Mouse (Mus musculus): ENCODE measurements around the gene Egln2. TPM values are rescaled to one million over a fixed set of nuclear protein-coding genes. Genes with fewer than 3 reads are reported as not detected.

The Egln2 gene
- total and polyA plus RNA-seq, 3 experiments = 69.5 to 80.1 TPM; not detected in 1

DNA sequence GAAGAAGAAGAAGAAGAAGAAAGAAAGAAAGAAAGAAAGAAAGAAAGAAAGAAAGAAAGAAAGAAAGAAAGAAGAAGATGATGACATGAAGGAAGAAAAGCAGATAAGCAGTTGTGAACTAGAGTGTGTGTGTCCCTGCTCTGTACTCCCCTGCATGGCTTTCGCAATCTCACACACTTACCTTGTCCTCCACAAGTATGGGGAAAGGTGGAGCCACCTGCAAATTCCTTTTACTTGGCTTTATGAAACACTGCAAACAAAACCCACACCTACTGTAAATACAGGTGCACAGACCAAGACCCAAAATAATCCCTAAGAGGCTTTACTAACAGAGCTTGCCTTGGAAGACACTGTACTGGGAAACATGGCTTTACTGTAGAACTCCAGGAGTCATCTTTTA lies 55.6 kb downstream of the Egln2 start:
- H3K36me3 ChIP-seq (ENCODE audit: control insufficient read depth in 1 of 2, insufficient read depth in 2 of 2, low read length in 2 of 2) = no peaks in the 10 kb centered on the region
- TF ChIP-seq CHD2 (IDR thresholded peaks at IDR 0.05; ENCODE audit: low read length) (no peak), ZKSCAN1 (IDR thresholded peaks at IDR 0.05; ENCODE audit: low read depth, low read length) (no peak), TBP (IDR thresholded peaks at IDR 0.05; ENCODE audit: low read depth, low read length) (no peak), MXI1 (IDR thresholded peaks at IDR 0.05; ENCODE audit: low read depth, low read length) (no peak), USF2 (IDR thresholded peaks at IDR 0.05; ENCODE audit: borderline replicate concordance in 1 of 2, insufficient read depth in 1 of 2, low read depth in 1 of 2, low read length in 2 of 2) (no peak), GATA1 (IDR thresholded peaks at IDR 0.05; ENCODE audit: low read depth, low read length) (no peak), USF1 (IDR thresholded peaks at IDR 0.05; ENCODE audit: low read depth, low read length) (no peak), MYC (IDR thresholded peaks at IDR 0.05; ENCODE audit: low read depth, low read length) (no peak), SMC3 (IDR thresholded peaks at IDR 0.05; ENCODE audit: low read depth, low read length) (no peak), RAD21 (IDR thresholded peaks at IDR 0.05; ENCODE audit: low read depth, low read length) (no peak)
- no peak overlapping the region for H3K27ac ChIP-seq (ENCODE audit: control insufficient read depth, low read depth, low read length)
- no peaks in the 10 kb centered on the region for H3K79me2 ChIP-seq (ENCODE audit: control insufficient read depth, insufficient read depth, low read length, poor library complexity)
- no peak overlapping the region for H3K4me3 ChIP-seq (ENCODE audit: control insufficient read depth in 1 of 2, insufficient read depth in 1 of 2, low read depth in 2 of 2, low read length in 2 of 2)
- H3K27me3 ChIP-seq (ENCODE audit: control insufficient read depth in 1 of 2, insufficient read depth in 2 of 2, low read length in 2 of 2) = no peaks in the 10 kb centered on the region; a peak in 1 of 4 replicates
- DNase-seq (ENCODE audit: low read depth, low spot score) = no peak
- H3K9ac ChIP-seq (ENCODE audit: control insufficient read depth, low read depth, low read length, poor library complexity, severe bottlenecking) = no peak overlapping the region
- H3K9me3 ChIP-seq (replicated peaks; ENCODE audit: insufficient read depth, low read length) = no peaks in the 10 kb centered on the region
- no peaks in the 10 kb centered on the region for H3K4me1 ChIP-seq (ENCODE audit: control insufficient read depth in 1 of 2, insufficient read depth in 2 of 2, low read length in 2 of 2)

GRCm38 (mm10) chr7:27110327-27110726 lies 56.3 kb downstream of the Egln2 start:
- Histone ChIP-seq H3K4me1 (ENCODE audit: control insufficient read depth in 1 of 2, insufficient read depth in 2 of 2, low read length in 2 of 2) (no peaks in the 10 kb centered on the region), H3K79me2 (ENCODE audit: control insufficient read depth, insufficient read depth, low read length, poor library complexity) (no peaks in the 10 kb centered on the region), H3K27me3 (ENCODE audit: control insufficient read depth in 1 of 2, insufficient read depth in 2 of 2, low read length in 2 of 2) (no peaks in the 10 kb centered on the region; a peak in 1 of 4 replicates), H3K27ac (ENCODE audit: control insufficient read depth, low read depth, low read length) (no peak overlapping the region), H3K9ac (ENCODE audit: control insufficient read depth, low read depth, low read length, poor library complexity, severe bottlenecking) (no peak overlapping the region), H3K36me3 (ENCODE audit: control insufficient read depth in 1 of 2, insufficient read depth in 2 of 2, low read length in 2 of 2) (no peaks in the 10 kb centered on the region), H3K9me3 (replicated peaks; ENCODE audit: insufficient read depth, low read length) (no peaks in the 10 kb centered on the region), H3K4me3 (ENCODE audit: control insufficient read depth in 1 of 2, insufficient read depth in 1 of 2, low read depth in 2 of 2, low read length in 2 of 2) (no peak overlapping the region)
- TF ChIP-seq ETS1 (IDR thresholded peaks at IDR 0.05; ENCODE audit: low read depth, low read length) (no peak), CHD1 (IDR thresholded peaks at IDR 0.05; ENCODE audit: low read depth, low read length) (no peak), ZC3H11A (IDR thresholded peaks at IDR 0.05; ENCODE audit: low read depth, low read length) (no peak), MAX (IDR thresholded peaks at IDR 0.05; ENCODE audit: low read length) (no peak), HCFC1 (IDR thresholded peaks at IDR 0.05; ENCODE audit: low read depth, low read length) (no peak), MXI1 (IDR thresholded peaks at IDR 0.05; ENCODE audit: low read depth, low read length) (no peak), TAL1 (IDR thresholded peaks at IDR 0.05; ENCODE audit: low read length) (no peak), MYB (IDR thresholded peaks at IDR 0.05; ENCODE audit: low read depth, low read length) (no peak), BHLHE40 (IDR thresholded peaks at IDR 0.05; ENCODE audit: borderline replicate concordance, low read depth, low read length) (no peak), GATA1 (IDR thresholded peaks at IDR 0.05; ENCODE audit: low read depth, low read length) (no peak), RCOR1 (IDR thresholded peaks at IDR 0.05; ENCODE audit: low read depth, low read length) (no peak), MAFK (IDR thresholded peaks at IDR 0.05; ENCODE audit: borderline replicate concordance, low read depth, low read length) (no peak), USF2 (IDR thresholded peaks at IDR 0.05; ENCODE audit: borderline replicate concordance in 1 of 2, insufficient read depth in 1 of 2, low read depth in 1 of 2, low read length in 2 of 2) (no peak), POLR2A (IDR thresholded peaks at IDR 0.05; ENCODE audit: control insufficient read depth in 1 of 2, insufficient read depth in 1 of 2, low read depth in 1 of 2, low read length in 2 of 2, poor library complexity in 1 of 2) (no peak), POLR2AphosphoS5 (IDR thresholded peaks at IDR 0.05; ENCODE audit: borderline replicate concordance, low read depth, low read length) (no peak), USF1 (IDR thresholded peaks at IDR 0.05; ENCODE audit: low read depth, low read length) (no peak), KAT2A (conservative IDR thresholded peaks at IDR 0.05; ENCODE audit: low read depth, low read length) (no peak), EP300 (IDR thresholded peaks at IDR 0.05; ENCODE audit: low read depth in 1 of 2, low read length in 2 of 2) (no peak), GABPA (IDR thresholded peaks at IDR 0.05; ENCODE audit: low read depth, low read length) (no peak)
- no peak for DNase-seq (ENCODE audit: low read depth, low spot score)
